Mouse (Mus musculus) cerebellum, adult 2 months (tissue): Measurements from ENCODE around the gene Hebp1. TPM values are rescaled to one million over a fixed set of nuclear protein-coding genes. Genes with fewer than 3 reads are reported as not detected.

Experiments used
- DNase-seq, 2 experiments: peaks; one replicate each; pipeline ENCODE4 v3.0.0; 2021
- H3K27ac ChIP-seq: fragments of 200-500 bp; 2 replicates; pipeline ENCODE4 v1.5.1; 2012; ENCODE audit warnings: low read length, control low read depth, inconsistent platforms; ENCODE audit not compliant: insufficient read depth
- H3K27me3 ChIP-seq: fragments of 200-500 bp; 2 replicates; pipeline ENCODE4 v1.6.1; 2012; ENCODE audit warnings: inconsistent platforms, mild to moderate bottlenecking, low read length, moderate library complexity; ENCODE audit not compliant: control insufficient read depth, insufficient read depth
- H3K4me1 ChIP-seq: fragments of 200-500 bp; 2 replicates; pipeline ENCODE4 v1.6.1; 2011; ENCODE audit warnings: low read length; ENCODE audit not compliant: control insufficient read depth, insufficient read depth
- H3K4me3 ChIP-seq: fragments of 200-500 bp; replicated peaks from 2 replicates; pipeline ENCODE3; 2011; ENCODE audit warnings: mild to moderate bottlenecking, low read depth, low read length, control low read depth; ENCODE audit not compliant: insufficient read depth
- CTCF ChIP-seq: fragments of 200-500 bp; IDR thresholded peaks from 2 replicates; pipeline ENCODE4 v1.5.1; 2011; ENCODE audit warnings: low read depth, mild to moderate bottlenecking, control low read depth, low read length, moderate library complexity, borderline replicate concordance; ENCODE audit not compliant: insufficient read depth
- POLR2A ChIP-seq: fragments of 200-500 bp; IDR thresholded peaks from 2 replicates; pipeline ENCODE4 v1.6.1; 2011; ENCODE audit warnings: low read length, control low read depth, borderline replicate concordance; ENCODE audit not compliant: insufficient read depth
- WGBS: fragments of 180-500 bp; shearing (Covaris S2); methylation state at CpG from one replicate; pipeline ENCODE4 v1.1.7; 2018; 5-methylcytosine and 5-hydroxymethylcytosine counted together
- polyA plus RNA-seq: library from polyadenylated mRNA; depleted of rRNA; stranded (reverse); fragments of >200 nt; gene quantifications from 2 replicates; pipeline ENCODE4 v1.2.3, GENCODE M21; 2012

The Hebp1 gene
- polyA plus RNA-seq, 1 experiment = 22.9 TPM

GRCm38 (mm10) chr6:135194907-135195306 lies 2.9 kb downstream of the Hebp1 start:
- no peak for DNase-seq
- H3K4me3 ChIP-seq = no peak overlapping the region
- WGBS = 67% methylated on average over 4 of the region's 4 CpGs
- H3K27me3 ChIP-seq = no peaks in the 10 kb centered on the region; the same call in 1 of the 2 replicates
- no peaks in the 10 kb centered on the region for H3K4me1 ChIP-seq
- H3K27ac ChIP-seq = no peak overlapping the region
- TF ChIP-seq CTCF (no peak), POLR2A (no peak)

- H3K27ac ChIP-seq = no peak overlapping the region
- H3K4me1 ChIP-seq = no peaks in the 10 kb centered on the region
- DNase-seq = no peak
- H3K27me3 ChIP-seq = no peaks in the 10 kb centered on the region; the same call in 1 of the 2 replicates
- TF ChIP-seq CTCF (no peak), POLR2A (no peak)
- H3K4me3 ChIP-seq = no peak overlapping the region
- WGBS = 45% methylated on average over 4 of the region's 4 CpGs
Measured at GRCm38 (mm10) chr6:135193733-135194132, 4.1 kb downstream of the Hebp1 start.

DNA sequence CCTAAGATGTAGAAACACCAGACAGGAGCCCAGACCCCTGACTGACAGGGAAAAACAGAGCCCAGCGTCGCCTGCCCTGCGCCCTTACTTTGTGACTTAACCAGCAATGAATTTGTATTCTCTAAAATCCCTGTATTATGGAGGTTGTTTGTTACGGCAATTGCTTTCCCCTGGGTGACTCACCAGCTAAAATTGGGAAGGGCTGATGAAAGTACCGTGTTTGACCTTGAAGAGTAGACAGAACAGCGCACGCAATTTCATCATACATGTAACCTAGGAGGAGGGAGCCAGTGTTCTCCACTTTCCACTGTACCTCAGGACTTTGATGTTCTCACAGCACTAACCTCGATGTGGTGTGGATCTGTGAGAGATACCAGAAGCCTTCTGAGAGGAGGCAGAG lies 4.8 kb downstream of the Hebp1 start:
- DNase-seq = no peak
- 85% methylated on average over 8 of the region's 8 CpGs for WGBS
- TF ChIP-seq CTCF = no peak
- TF ChIP-seq POLR2A = no peak
- Histone ChIP-seq H3K27ac (no peak overlapping the region), H3K4me1 (no peaks in the 10 kb centered on the region), H3K27me3 (no peaks in the 10 kb centered on the region; the same call in 1 of the 2 replicates), H3K4me3 (no peak overlapping the region)

- H3K4me1 ChIP-seq = no peaks in the 10 kb centered on the region
- H3K4me3 ChIP-seq = no peak overlapping the region
- TF ChIP-seq CTCF (no peak), POLR2A (no peak)
- DNase-seq = no peak
- no peak overlapping the region for H3K27ac ChIP-seq
- 82% methylated on average over 1 of the region's 1 CpGs for WGBS
- no peaks in the 10 kb centered on the region; the same call in 1 of the 2 replicates for H3K27me3 ChIP-seq
Measured at GRCm38 (mm10) chr6:135191906-135192305, 5.9 kb downstream of the Hebp1 start.

DNA sequence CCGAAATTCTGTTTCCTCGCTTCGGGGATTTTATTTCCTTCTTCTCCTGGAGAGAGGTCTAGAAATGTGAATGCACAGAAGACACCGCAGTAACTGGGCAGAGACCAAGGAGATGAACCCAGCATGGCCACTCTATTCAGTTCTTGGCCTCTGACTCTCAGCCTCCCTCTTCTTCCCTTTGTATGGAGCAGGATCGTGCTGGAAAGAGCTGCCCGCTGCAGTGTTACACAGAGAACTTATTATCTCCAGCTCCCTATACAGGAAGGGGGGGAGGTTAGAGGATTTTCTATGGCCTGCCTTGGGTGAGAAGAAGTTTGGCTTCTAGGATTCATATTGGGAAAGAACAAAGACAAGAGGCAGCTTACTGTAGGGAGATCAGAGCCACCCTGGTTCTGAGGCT lies 7.7 kb downstream of the Hebp1 start:
- Histone ChIP-seq H3K27me3 (no peaks in the 10 kb centered on the region; the same call in 1 of the 2 replicates), H3K4me1 (no peaks in the 10 kb centered on the region), H3K27ac (no peak overlapping the region), H3K4me3 (no peak overlapping the region)
- DNase-seq = no peak
- WGBS = 42% methylated on average over 6 of the region's 6 CpGs
- TF ChIP-seq POLR2A (no peak), CTCF (no peak)

- Histone ChIP-seq H3K27me3 (no peaks in the 10 kb centered on the region; the same call in 1 of the 2 replicates), H3K4me3 (no peak overlapping the region), H3K4me1 (no peaks in the 10 kb centered on the region), H3K27ac (no peak overlapping the region)
- WGBS = 89% methylated on average over 4 of the region's 4 CpGs
- no peak for DNase-seq
- TF ChIP-seq POLR2A = no peak
- TF ChIP-seq CTCF = no peak
Measured at GRCm38 (mm10) chr6:135188629-135189028, 9.2 kb downstream of the Hebp1 start.

DNA sequence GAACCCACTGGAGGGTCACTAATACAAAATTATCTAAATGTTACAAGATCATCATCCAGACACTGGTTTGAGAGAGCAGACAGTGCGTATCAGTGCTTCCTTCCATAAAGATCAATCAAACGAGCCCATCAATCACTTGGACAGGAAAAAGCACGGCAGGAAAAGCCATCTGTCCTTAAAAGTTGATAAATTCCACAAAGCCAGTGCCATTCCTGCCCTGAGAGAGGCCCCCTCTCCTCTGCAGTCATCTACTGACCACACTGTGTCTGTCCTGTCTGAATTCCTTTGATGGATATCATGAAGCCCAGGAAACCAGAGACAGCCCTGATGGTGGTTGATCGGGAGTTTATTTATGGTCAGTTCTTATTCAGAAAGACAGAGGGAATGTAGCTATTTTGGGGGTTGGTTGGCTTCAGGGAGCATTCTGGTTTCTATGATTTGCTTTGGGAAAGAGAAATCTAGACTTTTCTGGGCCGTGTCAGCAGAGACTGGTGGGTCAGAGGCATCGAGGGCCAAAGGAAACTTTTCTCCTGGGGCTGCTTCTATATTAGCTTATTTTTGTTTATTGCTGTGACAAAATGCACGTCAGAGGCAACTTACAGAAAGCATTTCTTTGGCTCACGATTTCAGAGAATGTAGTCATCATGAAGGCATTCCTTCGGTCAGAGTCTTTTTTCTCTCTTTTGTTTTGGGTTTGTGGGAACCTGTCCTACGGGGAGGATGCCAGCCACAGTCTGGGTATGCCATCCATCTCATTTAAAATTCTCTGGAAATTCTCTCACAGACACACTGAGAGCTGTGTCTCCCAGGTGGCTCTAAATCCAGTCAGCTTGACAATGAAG lies 10.5 kb downstream of the Hebp1 start:
- no peak for TF ChIP-seq CTCF
- Histone ChIP-seq H3K27me3 (no peaks in the 10 kb centered on the region), H3K27ac (no peak overlapping the region), H3K4me3 (no peak overlapping the region), H3K4me1 (no peaks in the 10 kb centered on the region)
- WGBS = 68% methylated on average over 10 of the region's 10 CpGs
- DNase-seq = no peak

GRCm38 (mm10) chr6:135183961-135184360 lies 13.9 kb downstream of the Hebp1 start:
- Histone ChIP-seq H3K27ac (no peak overlapping the region), H3K4me3 (no peak overlapping the region), H3K4me1 (no peaks in the 10 kb centered on the region), H3K27me3 (no peaks in the 10 kb centered on the region)
- TF ChIP-seq CTCF (no peak), POLR2A (no peak)
- no peak for DNase-seq
- WGBS = 60% methylated on average over 8 of the region's 8 CpGs
